Mouse (Mus musculus) adrenal gland, adult 2 months (tissue): ENCODE data around the gene D930048N14Rik. TPM values are rescaled to one million over a fixed set of nuclear protein-coding genes. Genes with fewer than 3 reads are reported as not detected.

Experiments
- DNase-seq: peaks from one replicate; pipeline ENCODE4 v3.0.0; 2021
- polyA plus RNA-seq: library from polyadenylated mRNA; depleted of rRNA; stranded (reverse); fragments of >200 nt; gene quantifications from 2 replicates; pipeline ENCODE4 v1.2.3, GENCODE M21; 2012; rRNA removed
- total RNA-seq, 2 experiments: library from RNA; stranded (reverse); gene quantifications; 2 replicates each; pipeline ENCODE4 v1.2.3; 2021

Gene D930048N14Rik
- total and polyA plus RNA-seq, 3 experiments, result 1.0 to 5.0 (median 2.4) TPM

DNA sequence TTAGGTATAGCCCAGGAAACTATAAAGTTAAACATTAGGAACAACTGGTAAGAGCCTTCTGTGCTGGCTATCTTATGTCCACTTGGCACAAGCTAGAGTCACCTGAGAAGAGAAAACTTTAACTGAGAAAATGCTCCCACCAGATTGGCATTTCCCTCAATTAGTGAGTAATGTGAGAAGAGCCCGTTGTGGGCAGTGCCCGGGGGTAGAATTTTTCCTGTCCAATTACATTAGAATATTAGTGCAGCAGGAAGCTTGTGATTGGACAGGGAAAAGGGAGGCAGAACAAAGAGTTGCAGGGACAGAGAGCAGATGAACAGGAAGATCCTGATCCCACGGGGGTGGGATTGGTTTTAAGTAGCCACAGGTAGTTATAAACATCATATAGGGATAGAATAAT lies 52.1 kb downstream of the D930048N14Rik start:
- no peak for DNase-seq

DNA sequence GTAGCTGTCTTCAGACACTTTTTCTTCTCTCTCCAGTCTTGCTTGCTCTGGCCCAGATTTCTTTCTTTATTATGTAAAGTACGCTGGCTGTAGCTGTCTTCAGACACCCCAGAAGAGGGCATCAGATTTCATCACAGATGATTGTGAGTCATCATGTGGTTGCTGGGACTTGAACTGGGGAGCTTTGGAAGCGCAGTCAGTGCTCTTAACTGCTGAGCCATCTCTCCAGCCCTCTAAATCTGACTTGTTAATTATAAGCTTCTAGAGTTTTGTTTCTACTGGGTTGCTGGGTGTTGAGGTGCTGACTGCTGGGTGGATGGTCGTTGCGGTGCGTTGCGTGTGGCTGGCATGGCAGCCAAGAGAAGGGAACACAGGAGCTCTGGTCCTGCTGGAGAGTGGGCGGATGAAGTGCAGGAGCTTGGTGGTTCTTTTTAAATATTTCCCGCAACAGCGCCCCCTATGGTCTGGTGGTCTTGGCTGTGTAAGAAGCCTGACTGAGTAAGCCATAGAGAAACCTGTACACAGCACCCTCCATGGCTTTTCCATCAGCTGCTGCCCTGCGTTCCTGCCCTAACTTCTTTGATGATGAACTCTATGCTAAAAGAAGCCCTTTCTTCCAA lies 52.7 kb downstream of the D930048N14Rik start:
- DNase-seq, result no peak

DNA sequence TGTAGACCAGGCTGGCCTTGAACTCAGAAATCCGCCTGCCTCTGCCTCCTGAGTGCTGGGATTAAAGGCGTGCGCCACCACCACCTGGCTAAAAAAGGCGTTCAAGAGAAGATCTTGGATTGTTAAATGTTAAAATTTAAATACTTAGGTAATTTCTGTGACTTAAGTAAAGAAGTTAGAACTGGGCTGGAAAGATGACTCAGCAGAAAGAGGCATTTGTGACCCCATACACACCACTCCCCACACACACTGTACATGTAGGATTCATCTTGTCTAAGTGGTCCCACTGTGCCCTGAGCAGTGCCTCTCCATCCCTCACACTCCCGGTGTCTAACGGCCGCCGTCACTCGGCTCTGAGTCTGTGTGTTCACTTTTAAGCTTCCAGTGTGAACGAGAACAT lies 55.7 kb downstream of the D930048N14Rik start:
- no peak for DNase-seq

DNA sequence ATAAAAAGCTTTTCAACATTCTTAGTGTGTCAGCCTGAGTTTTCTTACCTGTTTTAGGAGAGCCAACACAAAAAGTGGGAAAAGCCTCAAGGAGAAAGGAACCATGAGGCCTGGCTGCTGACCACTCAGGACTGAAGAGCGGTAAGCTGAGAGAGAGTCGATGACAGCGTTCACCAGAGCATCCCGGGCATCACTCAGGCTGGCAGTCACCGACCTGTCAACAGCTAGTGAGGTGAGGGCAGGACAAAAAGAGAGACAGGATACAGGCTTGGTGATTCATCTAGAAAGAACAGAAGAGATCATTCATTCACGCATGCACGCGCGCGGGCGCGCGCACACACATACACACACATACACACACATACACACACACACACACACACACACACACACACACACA lies 56.3 kb downstream of the D930048N14Rik start:
- DNase-seq, result no peak

Other genes with a start within 250 kb of the D930048N14Rik start
- gene Phykpl, start 66.2 kb upstream of the D930048N14Rik start, total RNA-seq, result 10 to 100 TPM; 21.7 to 23.3 TPM
- gene Phykpl, start 66.2 kb upstream of the D930048N14Rik start, polyA plus RNA-seq, result 29.2 and 35.1 TPM in 2 replicates
- 100 to 1,000 TPM; 266 to 294 TPM for gene Hnrnpab, start 44.1 kb upstream of the D930048N14Rik start, total RNA-seq
- gene Hnrnpab, start 44.1 kb upstream of the D930048N14Rik start, polyA plus RNA-seq, result 234 and 286 TPM in 2 replicates
- gene Nhp2, start 31.2 kb upstream of the D930048N14Rik start, total RNA-seq, result 10 to 100 TPM; 76.3 to 79.4 TPM
- gene Nhp2, start 31.2 kb upstream of the D930048N14Rik start, polyA plus RNA-seq, result 41.8 and 48.3 TPM in 2 replicates
- gene Rmnd5b, start 15.1 kb upstream of the D930048N14Rik start, total RNA-seq, result 10 to 100 TPM; 44.0 to 61.9 TPM
- 201 and 250 TPM in 2 replicates for gene Rmnd5b, start 15.1 kb upstream of the D930048N14Rik start, polyA plus RNA-seq
- gene N4bp3, start 112 bp upstream of the D930048N14Rik start, total RNA-seq, result 1 to 10 TPM; 5.3 to 9.3 TPM
- gene N4bp3, start 112 bp upstream of the D930048N14Rik start, polyA plus RNA-seq, result 10.5 and 15.1 TPM in 2 replicates
- 10 to 100 TPM; 49.2 to 53.7 TPM for gene 0610009B22Rik, start 37.9 kb downstream of the D930048N14Rik start, total RNA-seq
- gene 0610009B22Rik, start 37.9 kb downstream of the D930048N14Rik start, polyA plus RNA-seq, result 4.2 and 4.8 TPM in 2 replicates
- gene Sec24a, start 112.7 kb downstream of the D930048N14Rik start, total RNA-seq, result 10 to 100 TPM; 25.2 to 56.7 TPM
- gene Sec24a, start 112.7 kb downstream of the D930048N14Rik start, polyA plus RNA-seq, result 21.7 and 26.6 TPM in 2 replicates
- gene Sar1b, start 112.7 kb downstream of the D930048N14Rik start, total RNA-seq, result 100 to 1,000 TPM in 1 of 2 experiments, 10 to 100 TPM in 1; 97.8 to 121 TPM
- gene Sar1b, start 112.7 kb downstream of the D930048N14Rik start, polyA plus RNA-seq, result 5.7 and 6.6 TPM in 2 replicates
- 10 to 100 TPM; 13.7 to 21.8 TPM for gene Jade2, start 206.7 kb downstream of the D930048N14Rik start, total RNA-seq
- 12.8 and 13.0 TPM in 2 replicates for gene Jade2, start 206.7 kb downstream of the D930048N14Rik start, polyA plus RNA-seq